Mouse (Mus musculus) heart, postnatal 0 days (tissue): Measurements from ENCODE around the gene Tbcel. TPM values are rescaled to one million over a fixed set of nuclear protein-coding genes. Genes with fewer than 3 reads are reported as not detected.

ENCODE experiments used
- ATAC-seq: fragments of 200-750 bp; cut with Nextera tagmentation; 2 replicates; pipeline ENCODE4 v1.8.0; 2017; ENCODE audit warnings: low read depth, moderate number of reproducible peaks, moderate library complexity; ENCODE audit not compliant: insufficient read depth
- DNase-seq: peaks from one replicate; pipeline ENCODE4 v3.0.0-alpha.2; 2016; ENCODE audit warnings: low spot score
- H3K27ac ChIP-seq: fragments of 300-500 bp; sonication (generic); 2 replicates; pipeline ENCODE4 v1.5.1; 2014; ENCODE audit warnings: low read depth, mild to moderate bottlenecking
- H3K27me3 ChIP-seq: fragments of 300-500 bp; sonication (generic); 2 replicates; pipeline ENCODE4 v1.6.1; 2014; ENCODE audit warnings: low read length, mixed read lengths; ENCODE audit not compliant: control insufficient read depth, insufficient read depth
- H3K36me3 ChIP-seq: fragments of 300-500 bp; sonication (generic); replicated peaks from 2 replicates; pipeline ENCODE4 v1.6.1; 2014; ENCODE audit warnings: low read length, mixed read lengths; ENCODE audit not compliant: control insufficient read depth, insufficient read depth
- H3K4me1 ChIP-seq: fragments of 300-500 bp; sonication (generic); 2 replicates; pipeline ENCODE4 v1.6.1; 2014; ENCODE audit warnings: antibody characterized with exemption; ENCODE audit not compliant: control insufficient read depth, insufficient read depth
- H3K4me2 ChIP-seq: fragments of 300-500 bp; sonication (generic); 2 replicates; pipeline ENCODE4 v1.6.1; 2014; ENCODE audit warnings: low read depth, mild to moderate bottlenecking, low read length, moderate library complexity
- H3K4me3 ChIP-seq: fragments of 300-500 bp; sonication (generic); 2 replicates; pipeline ENCODE4 v1.5.1; 2014; ENCODE audit warnings: low read depth, low read length
- H3K9ac ChIP-seq: fragments of 300-500 bp; sonication (generic); replicated peaks from 2 replicates; pipeline ENCODE4 v1.6.1; 2014; ENCODE audit warnings: low read depth, low read length, mixed read lengths
- H3K9me3 ChIP-seq: fragments of 300-500 bp; sonication (generic); replicated peaks from 2 replicates; pipeline ENCODE4 v1.6.1; 2016; ENCODE audit warnings: low read length; ENCODE audit not compliant: control insufficient read depth
- CTCF ChIP-seq: IDR thresholded peaks from 2 replicates; pipeline ENCODE4 v1.5.1; 2016; ENCODE audit warnings: antibody characterized with exemption, control low read depth, low read depth
- EP300 ChIP-seq: IDR thresholded peaks from 2 replicates; pipeline ENCODE4 v1.6.1; 2016; ENCODE audit warnings: antibody characterized with exemption, low read depth
- WGBS: fragments of 180-500 bp; shearing (Covaris S2); extraction: QIAGEN DNeasy Blood & Tissue Kit; methylation state at CpG from one replicate; pipeline ENCODE4 v1.1.7; 2014; 5-methylcytosine and 5-hydroxymethylcytosine counted together
- polyA plus RNA-seq: library from polyadenylated mRNA; unstranded; fragments of >200 nt; fragmentation: Nextera tagmentation; extraction: Ambion mirVana; gene quantifications from 2 replicates; pipeline ENCODE4 v1.2.1, GENCODE M21; 2015
- total RNA-seq: library from RNA; depleted of rRNA; stranded (reverse); fragments of >200 nt; gene quantifications from 2 replicates; pipeline ENCODE4 v1.2.3, GENCODE M21; 2014; ENCODE audit warnings: low replicate concordance

Gene Tbcel
- total and polyA plus RNA-seq, 2 experiments from 2014 or later, result 2.6 to 7.6 TPM

- WGBS, result 90% methylated on average over 15 of the region's 15 CpGs
- H3K4me2 ChIP-seq, result no peak overlapping the region; the same call in 1 of the 2 replicates
- peaks cover 16% of the 10 kb centered on the region; the same call in 1 of the 2 replicates for H3K27me3 ChIP-seq
- peaks cover 9% of the 10 kb centered on the region for H3K4me1 ChIP-seq
- no peak for DNase-seq
- TF ChIP-seq CTCF, result no peak
- H3K9me3 ChIP-seq, result no peaks in the 10 kb centered on the region
- no peak overlapping the region for H3K9ac ChIP-seq
- H3K36me3 ChIP-seq, result no peaks in the 10 kb centered on the region
- H3K4me3 ChIP-seq, result no peak overlapping the region
- no peak for ATAC-seq
- H3K27ac ChIP-seq, result no peak overlapping the region
These were observed 38.3 kb downstream of the Tbcel start for GRCm38 (mm10) chr9:42469323-42469722.

- WGBS, result 85% methylated on average over 5 of the region's 5 CpGs
- H3K4me1 ChIP-seq, result peaks cover 9% of the 10 kb centered on the region
- ATAC-seq, result no peak
These were observed 39.2 kb downstream of the Tbcel start for GRCm38 (mm10) chr9:42468360-42468759.

GRCm38 (mm10) chr9:42467116-42467815, 40.3 kb downstream of the Tbcel start:
- DNase-seq, result no peak
- 79% methylated on average over 12 of the region's 12 CpGs for WGBS
- 0 out of 2 replicates have a peak, but pooled peaks cover under 1% of the 10 kb centered on the region for H3K27me3 ChIP-seq
- no peak for ATAC-seq
- no peak overlapping the region for H3K4me2 ChIP-seq
- TF ChIP-seq EP300 (no peak), CTCF (no peak)
- no peaks in the 10 kb centered on the region for H3K9me3 ChIP-seq
- H3K27ac ChIP-seq, result no peak overlapping the region
- H3K4me3 ChIP-seq, result no peak overlapping the region
- H3K4me1 ChIP-seq, result peaks cover 9% of the 10 kb centered on the region
- no peaks in the 10 kb centered on the region for H3K36me3 ChIP-seq
- H3K9ac ChIP-seq, result no peak overlapping the region

More at GRCm38 (mm10) chr9:42468360-42468759, 39.2 kb downstream of the Tbcel start:
- DNase-seq, result no peak
- Histone ChIP-seq H3K36me3 (no peaks in the 10 kb centered on the region), H3K27ac (no peak overlapping the region), H3K4me3 (no peak overlapping the region), H3K9ac (no peak overlapping the region), H3K4me2 (no peak overlapping the region), H3K9me3 (no peaks in the 10 kb centered on the region), H3K27me3 (peaks cover 9% of the 10 kb centered on the region; the same call in 1 of the 2 replicates)
- TF ChIP-seq EP300 (no peak), CTCF (no peak)

- no peak overlapping the region for H3K4me2 ChIP-seq
- H3K9me3 ChIP-seq, result no peaks in the 10 kb centered on the region
- no peak overlapping the region for H3K9ac ChIP-seq
- 52% methylated on average over 5 of the region's 5 CpGs for WGBS
- H3K36me3 ChIP-seq, result no peaks in the 10 kb centered on the region
- ATAC-seq, result no peak
- TF ChIP-seq CTCF, result no peak
- H3K27me3 ChIP-seq, result 0 out of 2 replicates have a peak, but pooled peaks cover under 1% of the 10 kb centered on the region
- H3K4me3 ChIP-seq, result no peak overlapping the region
- H3K27ac ChIP-seq, result no peak overlapping the region; the same call in 1 of the 2 replicates
- no peak for DNase-seq
- peaks cover 13% of the 10 kb centered on the region for H3K4me1 ChIP-seq
These were observed 41.9 kb downstream of the Tbcel start for GRCm38 (mm10) chr9:42465661-42466091.

GRCm38 (mm10) chr9:42464181-42464580, 43.4 kb downstream of the Tbcel start:
- WGBS, result 93% methylated on average over 9 of the region's 9 CpGs
- Histone ChIP-seq H3K4me1 (peaks cover 13% of the 10 kb centered on the region; the same call in 1 of the 2 replicates), H3K9ac (no peak overlapping the region), H3K27ac (no peak overlapping the region), H3K36me3 (no peaks in the 10 kb centered on the region), H3K9me3 (no peaks in the 10 kb centered on the region), H3K27me3 (peaks cover 14% of the 10 kb centered on the region; the same call in 1 of the 2 replicates), H3K4me2 (no peak overlapping the region), H3K4me3 (no peak overlapping the region)
- DNase-seq (no peak), ATAC-seq (no peak)
- no peak for TF ChIP-seq EP300
- TF ChIP-seq CTCF, result no peak
